Mouse (Mus musculus) testis, postnatal 10 days (tissue): ENCODE measurements around the gene Igsf9.

ENCODE experiments used
- DNase-seq: peaks from one replicate; pipeline ENCODE4 v3.0.0; 2021; ENCODE audit warnings: low spot score

Igsf9 gene

GRCm38 (mm10) chr1:172468301-172468877, 13.2 kb upstream of the Igsf9 start:
- DNase-seq: no peak

GRCm38 (mm10) chr1:172469373-172469772, 12.2 kb upstream of the Igsf9 start:
- no peak for DNase-seq

GRCm38 (mm10) chr1:172469810-172470448, 11.7 kb upstream of the Igsf9 start:
- DNase-seq: no peak

- no peak for DNase-seq
These were observed 8.7 kb upstream of the Igsf9 start for GRCm38 (mm10) chr1:172472909-172473308.

- DNase-seq: no peak
These were observed 7.4 kb upstream of the Igsf9 start for GRCm38 (mm10) chr1:172474196-172474595.

- DNase-seq: no peak
These were observed 6.4 kb upstream of the Igsf9 start, which contains the start of gene Slamf9 for GRCm38 (mm10) chr1:172475054-172475741. Slamf9 (plus strand) TSS chr1:172475358.

GRCm38 (mm10) chr1:172478020-172478419, 3.6 kb upstream of the Igsf9 start:
- no peak for DNase-seq

- no peak for DNase-seq
These were observed 1.2 kb upstream of the Igsf9 start for GRCm38 (mm10) chr1:172480376-172480775.

GRCm38 (mm10) chr1:172481111-172481510, 477 bp upstream of the Igsf9 start:
- DNase-seq: no peak

- DNase-seq: no peak
These were observed 1.2 kb downstream of the Igsf9 start for GRCm38 (mm10) chr1:172482518-172483360.

GRCm38 (mm10) chr1:172483361-172483660, 1.7 kb downstream of the Igsf9 start:
- no peak for DNase-seq

- DNase-seq: no peak
These were observed 2.6 kb downstream of the Igsf9 start for GRCm38 (mm10) chr1:172484236-172484635.

GRCm38 (mm10) chr1:172484671-172485070, 3.1 kb downstream of the Igsf9 start:
- DNase-seq: no peak

GRCm38 (mm10) chr1:172485821-172486220, 4.2 kb downstream of the Igsf9 start:
- no peak for DNase-seq

GRCm38 (mm10) chr1:172486236-172486635, 4.6 kb downstream of the Igsf9 start:
- no peak for DNase-seq

GRCm38 (mm10) chr1:172486651-172487050, 5.1 kb downstream of the Igsf9 start:
- DNase-seq: no peak

GRCm38 (mm10) chr1:172487859-172488258, 6.3 kb downstream of the Igsf9 start:
- no peak for DNase-seq

- DNase-seq: no peak
These were observed 7.2 kb downstream of the Igsf9 start for GRCm38 (mm10) chr1:172488831-172489230.

GRCm38 (mm10) chr1:172489585-172490250, 8.1 kb downstream of the Igsf9 start:
- no peak for DNase-seq

GRCm38 (mm10) chr1:172490261-172490661, 8.7 kb downstream of the Igsf9 start:
- peak; percentile 97 for DNase-seq

- no peak for DNase-seq
These were observed 10.5 kb downstream of the Igsf9 start for GRCm38 (mm10) chr1:172492047-172492446.

GRCm38 (mm10) chr1:172493516-172493915, 11.9 kb downstream of the Igsf9 start:
- no peak for DNase-seq
